Mouse (Mus musculus) stomach, postnatal 0 days (tissue): ENCODE data around the gene Tpbgl.

Experiments used
- CTCF ChIP-seq: IDR thresholded peaks from 2 replicates; pipeline ENCODE4 v1.5.1; 2016; ENCODE audit warnings: antibody characterized with exemption, low read depth, mild to moderate bottlenecking, moderate library complexity
- EP300 ChIP-seq: optimal IDR thresholded peaks from 2 replicates; pipeline ENCODE3; 2016; ENCODE audit warnings: antibody characterized with exemption

DNA sequence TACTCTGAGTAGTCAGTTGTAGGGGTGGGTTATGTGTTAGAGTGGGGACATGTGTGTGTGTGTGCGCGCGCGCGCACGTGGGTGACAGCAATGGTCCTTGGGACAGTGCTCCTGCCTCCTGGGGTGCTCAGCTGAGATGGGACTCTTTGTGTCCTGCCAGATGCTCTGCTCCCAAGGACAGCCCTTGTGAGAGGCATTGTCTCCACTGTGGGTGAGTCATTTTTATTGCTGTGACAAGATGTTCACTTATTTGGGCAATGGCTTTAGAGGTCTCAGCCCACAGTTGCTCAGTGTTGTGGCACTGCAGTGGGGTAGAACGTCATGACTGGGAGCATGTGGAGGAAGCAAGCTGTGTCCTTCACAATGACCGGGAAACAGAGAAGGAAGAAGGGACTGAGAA lies 40.9 kb downstream of the Tpbgl start:
- TF ChIP-seq EP300 (no peak), CTCF (no peak)
